Mouse (Mus musculus) gastrocnemius, adult 18-20 months (tissue): ENCODE results near the gene Tmem82. TPM values are rescaled to one million over a fixed set of nuclear protein-coding genes. Genes with fewer than 3 reads are reported as not detected.
A peak's percentile ranks its signal among the peaks of the same experiment; 100 is the strongest.

Experiments
- DNase-seq: peaks from one replicate; pipeline ENCODE4 v3.0.0; 2021; ENCODE audit warnings: low spot score
- total RNA-seq, 2 experiments: library from RNA; stranded (reverse); gene quantifications; 2 replicates each; pipeline ENCODE4 v1.2.3; 2021

Gene Tmem82
- total RNA-seq, 2 experiments from 2014 or later: 0.55 to 0.62 TPM

- DNase-seq: no peak
Measured at GRCm38 (mm10) chr4:141641961-141642811, 23.8 kb upstream of the Tmem82 start.

DNA sequence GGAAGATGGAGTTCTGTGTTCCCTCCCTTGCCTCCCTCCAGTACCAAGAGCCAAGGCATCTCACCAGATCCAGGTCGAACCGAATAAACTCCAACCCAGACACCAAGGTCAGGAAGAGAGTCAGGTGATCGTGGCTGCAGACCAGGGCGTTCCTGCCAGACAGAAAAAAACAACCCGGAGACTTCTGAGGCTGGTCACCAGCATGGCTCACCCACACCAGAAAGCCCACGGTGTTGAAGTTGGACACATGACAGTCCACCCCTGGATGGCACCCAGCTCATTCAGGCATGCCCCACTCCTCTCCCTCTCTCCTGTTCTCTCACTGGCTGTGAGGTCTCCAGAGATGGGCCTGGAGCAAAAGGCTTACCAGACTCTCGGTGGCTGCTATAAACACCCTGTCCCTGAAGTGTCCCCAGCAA is 22.9 kb upstream of the Tmem82 start:
- DNase-seq: peak; percentile 69

GRCm38 (mm10) chr4:141639474-141639873 is 21.0 kb upstream of the Tmem82 start:
- no peak for DNase-seq

GRCm38 (mm10) chr4:141636693-141637092 is 18.3 kb upstream of the Tmem82 start:
- peak; percentile 58 for DNase-seq

- no peak for DNase-seq
Measured at GRCm38 (mm10) chr4:141635991-141636390, 17.6 kb upstream of the Tmem82 start.

DNA sequence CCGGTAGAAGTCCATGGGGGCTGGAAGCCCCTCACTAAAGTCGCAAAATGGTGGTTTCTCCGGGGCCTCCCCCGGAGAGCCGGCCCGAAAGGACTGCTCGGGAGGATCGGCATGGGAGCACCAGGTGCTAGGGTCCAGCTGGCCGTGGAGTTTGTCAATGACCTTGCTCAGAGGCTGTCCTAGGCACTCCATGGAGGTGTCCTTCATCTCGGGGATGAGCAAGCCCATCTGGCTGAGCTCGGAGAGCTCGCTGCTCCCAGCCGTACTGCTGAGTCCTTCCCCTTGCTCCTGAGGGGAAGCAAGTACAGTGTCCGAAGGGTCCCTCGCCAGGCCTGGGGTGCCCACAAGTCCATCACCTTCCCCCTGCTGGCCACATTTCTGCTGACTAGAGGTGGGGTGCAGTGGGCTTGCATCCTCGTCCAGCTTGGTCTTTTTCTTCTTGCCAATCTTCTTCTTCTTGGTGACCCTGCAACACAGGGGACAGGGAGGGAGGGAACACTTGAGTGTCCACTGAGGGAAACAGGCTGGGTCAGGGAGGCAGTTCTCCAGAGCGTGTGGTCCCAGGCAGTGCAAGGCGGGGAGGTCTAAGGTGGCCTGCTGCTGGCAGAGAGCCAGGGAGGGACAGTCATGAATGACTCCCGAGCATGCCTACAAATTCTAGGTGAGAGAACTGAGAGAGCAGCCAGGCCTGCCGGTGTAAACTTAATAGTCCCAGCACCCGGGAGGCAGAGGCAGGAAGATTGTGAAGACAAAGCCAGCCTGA is 13.9 kb upstream of the Tmem82 start:
- DNase-seq: no peak

DNA sequence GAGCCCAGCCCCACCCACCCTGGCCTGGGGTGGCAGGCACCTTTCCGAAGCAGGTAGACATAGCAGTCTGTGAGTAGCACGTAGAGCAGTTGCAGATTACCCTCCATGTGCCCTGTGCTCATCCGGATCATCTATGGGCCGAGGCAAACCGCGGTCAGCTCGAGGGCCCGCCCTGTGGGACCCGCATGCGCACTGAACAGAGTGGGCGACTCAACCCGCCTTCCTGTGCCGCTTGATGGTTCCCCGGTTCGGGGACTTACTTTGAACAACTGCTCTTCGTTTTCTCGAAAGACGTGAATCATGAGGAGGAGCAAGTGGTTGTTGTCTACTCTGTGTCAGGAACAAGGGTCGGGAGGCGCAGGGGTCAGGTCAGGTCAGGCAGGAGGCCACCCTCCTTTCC is 12.8 kb upstream of the Tmem82 start:
- DNase-seq: no peak

- no peak for DNase-seq
Measured at GRCm38 (mm10) chr4:141630021-141630420, 11.6 kb upstream of the Tmem82 start.

- no peak for DNase-seq
Measured at GRCm38 (mm10) chr4:141628661-141629060, 10.2 kb upstream of the Tmem82 start.

DNA sequence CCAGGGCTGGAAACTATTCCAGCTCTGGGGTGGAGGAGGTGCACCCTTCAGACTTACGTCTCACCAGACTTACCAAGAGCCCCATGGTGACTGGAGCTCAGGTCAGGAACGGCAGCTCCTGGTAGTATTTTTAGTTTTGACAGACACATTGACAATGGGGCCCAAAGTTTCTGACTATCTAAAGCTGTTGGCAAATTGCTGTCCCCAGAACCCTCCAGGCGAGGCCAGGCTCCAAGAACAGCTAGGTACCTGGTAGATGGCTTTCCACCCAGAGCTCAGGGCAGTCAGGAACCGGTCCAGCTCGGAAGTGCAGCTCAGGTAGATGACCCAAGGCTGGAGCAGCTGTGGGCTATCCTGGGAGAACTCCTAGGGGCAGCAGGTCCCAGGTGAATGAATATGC is 9.1 kb upstream of the Tmem82 start:
- DNase-seq: no peak

DNA sequence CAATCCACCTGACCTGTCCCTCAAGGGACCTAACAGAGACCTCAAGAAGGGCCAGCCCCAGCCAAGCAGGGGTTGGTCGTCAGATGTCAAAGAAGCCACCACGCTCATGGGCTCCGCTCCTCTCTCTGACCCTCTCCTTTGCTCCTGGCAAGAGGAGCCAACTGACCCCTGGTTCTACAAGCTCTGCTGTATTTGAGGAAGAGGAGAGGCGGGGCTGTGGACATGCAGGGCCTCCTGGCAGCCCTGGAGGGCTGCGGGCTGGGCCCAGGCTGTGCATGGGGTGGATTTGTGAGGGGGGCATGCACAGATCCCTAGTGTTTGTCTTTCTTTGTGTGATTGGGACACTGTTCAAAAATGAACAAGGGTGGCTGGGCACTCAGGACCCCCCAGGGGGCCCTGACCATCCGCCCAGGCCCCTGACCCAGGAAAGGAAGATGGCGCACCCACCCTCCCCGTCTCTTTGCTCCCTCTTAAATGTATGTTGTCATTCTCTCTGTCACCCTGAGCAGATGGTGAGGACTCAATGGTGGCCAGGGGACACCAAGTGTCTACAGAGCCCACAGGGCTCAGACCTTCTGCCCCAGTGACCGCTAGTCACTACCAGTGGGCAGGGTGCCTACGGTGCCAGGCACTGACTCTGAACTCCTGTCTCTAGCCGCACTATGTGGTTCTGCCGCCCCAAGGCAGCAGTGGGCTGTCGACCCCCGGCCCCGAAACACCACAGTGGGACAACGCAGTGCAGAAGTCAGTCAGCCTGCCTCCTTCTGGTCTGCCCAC is 7.5 kb upstream of the Tmem82 start:
- no peak for DNase-seq

- no peak for DNase-seq
Measured at GRCm38 (mm10) chr4:141624983-141625773, 6.7 kb upstream of the Tmem82 start.

DNA sequence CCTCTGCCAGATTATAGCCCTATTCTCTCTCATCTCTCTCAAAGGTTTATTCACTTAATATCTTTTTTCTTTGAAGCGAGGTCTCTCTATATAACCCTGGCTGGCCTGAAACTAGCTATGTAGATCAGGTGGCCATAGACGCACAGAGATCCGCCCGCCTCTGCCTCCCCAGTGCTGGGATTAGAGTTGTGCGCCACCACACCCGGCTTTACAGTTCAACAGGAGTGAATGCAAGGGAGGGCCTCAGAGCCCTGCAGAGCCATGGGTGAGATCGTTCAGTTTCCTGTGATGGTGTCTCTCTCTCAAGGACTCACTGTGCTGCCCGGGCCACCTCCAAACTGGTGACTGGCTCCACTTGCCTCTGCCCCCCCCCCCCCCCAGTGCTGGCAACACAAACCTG is 5.7 kb upstream of the Tmem82 start:
- no peak for DNase-seq

DNA sequence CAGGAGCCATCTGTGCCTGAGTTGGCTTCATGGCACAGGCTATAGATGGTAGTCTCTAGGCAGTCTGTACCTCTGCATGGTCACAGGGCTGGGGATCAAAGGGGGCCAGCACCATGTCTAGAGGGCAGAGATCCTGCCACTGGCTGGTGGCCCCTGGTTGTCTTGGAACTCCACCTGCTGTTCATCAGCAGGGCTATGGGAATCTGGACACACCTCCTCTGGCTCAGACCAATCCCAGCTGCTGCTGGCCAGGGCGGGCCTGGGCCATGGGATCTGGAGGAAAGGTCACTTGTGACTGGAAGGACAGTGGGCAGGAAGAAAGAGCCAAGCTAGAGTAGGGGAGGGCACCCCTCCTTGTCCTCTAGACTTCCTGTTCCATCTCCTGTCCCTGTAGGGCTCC is 5.2 kb upstream of the Tmem82 start, which contains the start of gene Slc25a34:
Gene Slc25a34, minus strand, starts transcription at position 156 of the 400 bp plus-strand sequence.
- DNase-seq: peak; percentile 79

DNA sequence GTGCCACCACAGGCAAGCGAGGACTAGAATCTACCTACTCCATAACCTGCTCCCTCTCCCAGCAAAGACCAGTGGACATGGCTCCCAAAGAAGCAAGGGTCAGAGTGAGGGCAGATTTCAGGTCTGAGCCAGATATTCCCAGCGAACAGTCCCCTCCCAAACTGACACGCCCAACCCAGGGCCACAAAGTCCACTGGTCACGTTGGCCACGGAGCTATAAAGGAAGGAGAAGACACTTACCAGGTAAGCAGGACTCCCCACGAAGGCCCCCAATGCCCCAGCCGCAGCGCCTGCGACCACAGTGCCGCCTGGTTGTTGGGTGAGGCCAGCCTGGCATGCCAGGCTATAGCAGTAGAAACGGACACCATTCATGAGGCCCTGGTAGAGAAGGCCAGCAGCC is 4.6 kb upstream of the Tmem82 start:
- DNase-seq: no peak

- no peak for DNase-seq
Measured at GRCm38 (mm10) chr4:141622580-141622979, 4.1 kb upstream of the Tmem82 start.

DNA sequence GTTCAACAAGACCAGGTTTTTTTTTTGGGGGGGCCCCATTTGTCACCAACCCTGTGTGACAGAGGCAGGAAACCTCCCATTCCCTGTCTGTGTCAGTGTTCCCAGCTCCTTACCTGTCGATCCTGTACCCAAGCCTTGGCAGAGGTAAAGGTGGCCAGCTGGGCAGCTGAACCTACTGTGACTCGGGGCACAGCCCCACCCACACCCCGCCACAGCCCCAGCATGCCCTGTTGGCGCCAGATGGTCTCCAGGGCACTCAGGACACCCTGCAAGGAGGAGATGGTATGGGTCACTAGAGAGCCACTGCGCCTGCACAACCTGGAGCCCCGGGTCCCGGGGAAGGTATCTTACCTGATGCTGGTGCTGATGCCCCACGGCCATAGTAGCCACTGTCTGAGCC is 3.7 kb upstream of the Tmem82 start:
- no peak for DNase-seq

DNA sequence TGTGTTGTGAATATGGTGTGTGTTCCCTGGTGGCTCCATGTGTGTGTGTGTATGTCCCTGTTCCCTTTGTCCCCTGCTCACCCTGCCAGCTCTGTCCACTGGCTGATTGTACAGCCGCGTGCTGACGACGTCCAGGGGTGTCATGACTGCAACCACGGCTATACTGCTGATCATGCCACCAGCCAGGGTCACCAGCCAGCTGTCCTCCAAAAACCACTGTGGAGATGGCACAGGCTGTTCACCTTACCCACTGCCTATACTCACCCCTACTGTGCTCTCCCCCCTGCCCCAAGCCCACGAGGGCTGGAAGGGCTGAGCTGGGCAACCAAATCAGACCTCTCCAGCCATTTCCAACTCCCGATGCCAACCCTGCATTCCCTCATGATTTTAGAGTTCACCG is 2.9 kb upstream of the Tmem82 start:
- no peak for DNase-seq

DNA sequence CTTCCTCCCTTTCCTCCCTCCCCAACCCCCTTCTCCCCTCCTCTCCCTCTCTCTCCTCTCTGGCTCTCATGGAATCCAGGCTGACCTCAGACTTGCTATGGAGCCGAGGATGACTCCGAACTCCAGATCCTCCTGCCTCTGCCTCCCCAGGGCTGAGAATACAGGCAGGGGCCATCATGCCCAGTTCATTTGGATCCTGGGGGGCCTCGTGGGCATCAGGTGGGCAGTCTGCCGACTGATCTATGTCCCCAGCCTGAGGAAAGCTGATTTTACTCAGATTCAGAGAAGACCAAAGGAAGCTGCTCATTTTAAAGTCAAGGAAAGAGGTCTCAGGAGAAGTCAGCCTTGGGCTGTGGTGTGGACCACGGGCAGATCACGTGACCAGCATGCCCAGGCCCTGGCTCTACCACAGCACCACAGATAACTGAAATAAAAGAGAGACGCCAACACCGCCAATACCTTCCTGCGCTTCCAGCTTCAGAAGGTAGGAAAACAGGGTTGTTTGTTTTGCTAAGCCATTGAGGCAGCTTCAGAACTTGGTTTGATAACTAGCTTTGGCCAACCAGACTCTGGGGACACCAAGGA is 958 bp upstream of the Tmem82 start:
- DNase-seq: no peak

DNA sequence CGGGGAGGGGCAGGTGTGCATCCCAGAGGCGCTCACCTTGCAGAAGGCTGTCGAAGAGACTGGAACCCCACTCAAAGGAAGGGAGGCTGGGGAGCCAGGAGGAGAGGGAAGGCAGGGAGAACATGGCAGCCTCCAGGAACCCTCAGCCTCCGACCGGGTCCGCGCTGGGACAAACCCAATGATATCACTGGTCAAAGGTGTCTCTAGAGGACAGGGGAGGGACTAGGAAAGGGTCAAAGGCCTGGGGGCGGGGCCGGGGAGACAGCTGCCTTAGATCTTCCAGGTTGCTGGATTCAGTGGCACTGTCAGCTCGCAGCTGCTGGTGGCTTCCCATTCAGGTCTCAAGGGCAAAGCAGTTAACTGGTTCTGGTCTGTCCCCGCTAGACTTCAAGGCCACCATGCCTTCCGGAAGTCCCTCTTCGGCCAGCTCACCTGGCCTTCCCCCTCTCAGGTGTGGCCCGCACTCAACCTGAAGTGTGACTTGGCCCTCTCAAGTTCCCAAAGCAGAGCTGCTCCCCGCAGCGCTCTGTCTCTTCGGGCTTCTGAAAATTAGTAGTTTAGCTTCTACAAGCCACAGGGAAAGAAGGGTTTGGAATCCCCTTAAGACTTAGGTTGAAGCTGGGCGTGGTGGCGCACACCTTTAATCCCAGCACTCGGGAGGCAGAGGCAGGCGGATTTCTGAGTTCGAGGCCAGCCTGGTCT is 419 bp downstream of the Tmem82 start:
- no peak for DNase-seq
